Mouse (Mus musculus): ENCODE results near the gene Elovl3. TPM values are rescaled to one million over a fixed set of nuclear protein-coding genes. Genes with fewer than 3 reads are reported as not detected.

Gene Elovl3
- not detected for polyA plus RNA-seq (2017; shearing (Covaris generic))

DNA sequence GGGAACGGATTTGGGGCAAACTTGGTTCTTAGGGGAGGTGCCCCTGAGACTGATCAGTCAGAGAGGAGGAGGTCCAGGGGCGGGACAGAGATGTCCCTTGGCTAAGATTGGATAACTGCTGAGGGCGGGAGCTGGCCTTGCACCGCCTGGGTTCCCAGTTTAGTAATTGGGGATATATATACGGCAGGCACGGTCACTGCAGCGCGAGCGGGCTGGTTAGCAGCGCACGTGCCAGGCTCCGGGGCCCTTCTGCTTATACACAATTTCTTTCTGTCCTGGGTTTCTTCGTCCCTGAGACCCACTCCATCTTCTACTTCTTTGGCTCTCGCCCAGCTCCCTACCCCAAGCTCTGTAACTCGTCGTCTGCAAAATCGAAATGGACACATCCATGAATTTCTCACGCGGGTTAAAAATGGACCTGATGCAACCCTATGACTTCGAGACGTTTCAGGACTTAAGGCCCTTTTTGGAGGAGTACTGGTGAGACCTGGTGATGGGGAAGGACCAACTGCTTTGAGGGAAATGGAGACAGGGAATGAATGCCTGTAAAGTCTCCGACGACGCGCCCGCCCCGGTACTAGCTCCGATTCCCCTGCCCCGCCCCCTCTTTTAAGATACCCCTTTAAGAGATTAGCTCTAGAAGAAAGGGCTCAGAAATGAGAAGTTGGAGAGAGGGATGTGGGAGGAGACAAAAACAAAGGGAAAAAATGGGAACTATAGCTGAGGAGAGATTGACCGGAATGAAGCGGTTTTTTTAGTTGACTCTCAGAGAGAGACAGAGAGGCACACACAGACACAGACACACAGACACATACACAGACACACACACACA is at the start of gene Elovl3:
Gene Elovl3, plus strand, starts transcription at position 204 of the 832 bp plus-strand sequence.

DNA sequence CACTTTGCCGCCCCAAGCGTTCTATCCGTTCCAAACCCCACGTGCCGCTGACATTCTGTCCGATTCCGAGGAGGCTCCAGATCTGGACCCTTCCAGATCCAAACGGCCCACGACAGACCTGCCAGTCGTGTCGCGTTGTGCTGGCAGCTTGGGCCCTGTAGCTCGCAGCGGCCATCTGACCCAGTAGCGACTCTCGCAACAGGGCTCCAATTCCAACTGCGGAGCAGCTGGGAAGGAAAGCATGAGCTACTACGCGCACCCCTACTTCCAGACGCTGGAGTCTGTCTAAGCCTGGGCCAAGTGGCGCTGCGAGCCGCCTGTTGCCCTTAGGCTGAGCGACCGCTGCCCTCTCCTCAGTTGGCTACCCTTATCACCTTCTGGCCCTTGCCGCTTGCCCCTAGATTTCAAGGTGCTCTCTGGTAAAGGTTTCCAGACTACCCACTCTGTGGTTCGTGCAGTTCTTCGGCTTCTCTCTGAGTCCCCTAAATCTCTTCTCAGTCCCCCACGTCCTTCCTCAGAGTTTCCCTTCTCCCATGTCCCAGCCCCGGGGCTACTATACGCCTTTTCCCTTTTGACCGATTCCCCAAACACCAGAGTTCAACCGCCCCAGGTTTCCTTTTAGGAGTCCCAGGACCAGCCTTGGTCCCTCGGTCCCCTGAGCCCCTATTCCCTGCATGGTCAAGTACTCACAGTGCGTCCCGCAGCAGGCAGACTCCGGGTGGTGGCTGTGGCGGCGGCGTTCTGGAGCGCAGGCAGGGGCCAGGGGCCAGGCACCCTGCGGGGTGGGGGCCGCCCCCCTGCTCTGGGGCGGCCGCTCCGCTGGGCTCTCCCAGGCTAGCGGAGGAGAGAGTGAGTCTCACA is 16.0 kb downstream of the Elovl3 start, which contains the start of gene Pitx3:
Gene Pitx3, minus strand, starts transcription at position 816 of the 861 bp plus-strand sequence.

DNA sequence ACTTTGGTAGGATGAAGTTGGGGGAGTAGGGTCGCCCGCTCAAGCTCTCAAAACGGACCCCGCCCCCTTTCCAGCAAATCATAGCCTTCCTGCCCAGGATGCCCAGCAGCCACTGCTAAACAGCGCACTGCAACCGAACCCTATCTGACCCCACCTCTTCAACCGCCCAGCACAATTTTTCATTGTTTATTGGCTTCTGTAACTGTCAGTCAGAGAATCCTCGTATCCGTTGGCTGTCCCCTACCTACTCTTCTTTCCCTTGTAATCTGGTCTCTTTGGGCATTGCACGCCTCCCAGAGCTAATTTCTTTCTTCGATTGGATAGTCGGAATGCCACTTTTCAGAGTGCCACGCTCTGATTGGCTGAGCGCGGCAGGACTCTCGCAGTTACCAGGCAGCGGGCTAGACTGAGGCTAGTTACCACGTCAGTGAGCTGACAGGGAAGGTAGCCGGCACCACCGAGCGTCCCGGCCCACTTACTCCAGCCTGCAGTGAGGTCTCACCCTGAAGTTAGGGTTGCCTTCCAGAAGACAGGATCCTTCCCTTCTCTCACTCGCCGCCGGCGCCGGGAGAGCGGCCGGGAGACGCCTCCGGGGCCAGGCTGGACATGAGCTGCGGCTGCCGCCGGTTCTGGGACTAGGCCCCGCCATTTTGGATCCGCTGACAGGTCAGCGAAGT is 20.6 kb downstream of the Elovl3 start, which contains the start of gene Gbf1:
Gene Gbf1, plus strand, starts transcription at position 383 of the 677 bp plus-strand sequence.

Other genes with a start within 250 kb of the Elovl3 start
- gene Armh3, start 133.4 kb upstream of the Elovl3 start, polyA plus RNA-seq (2017; shearing (Covaris generic)): 17.1 TPM
- 8.6 TPM for gene Hps6, start 128.4 kb upstream of the Elovl3 start, polyA plus RNA-seq (2017; shearing (Covaris generic))
- gene Pprc1, start 87.0 kb upstream of the Elovl3 start, polyA plus RNA-seq (2017; shearing (Covaris generic)): 44.5 TPM
- gene Ldb1, start 86.7 kb upstream of the Elovl3 start, polyA plus RNA-seq (2017; shearing (Covaris generic)): 34.4 TPM
- gene Nolc1, start 56.0 kb upstream of the Elovl3 start, polyA plus RNA-seq (2017; shearing (Covaris generic)): 104 TPM
- not detected for gene Pitx3, start 16.4 kb downstream of the Elovl3 start, polyA plus RNA-seq (2017; shearing (Covaris generic))
- 84.8 TPM for gene Gbf1, start 20.6 kb downstream of the Elovl3 start, polyA plus RNA-seq (2017; shearing (Covaris generic))
- 34.1 TPM for gene Nfkb2, start 172.4 kb downstream of the Elovl3 start, polyA plus RNA-seq (2017; shearing (Covaris generic))
- gene Psd, start 195.3 kb downstream of the Elovl3 start, polyA plus RNA-seq (2017; shearing (Covaris generic)): 5.3 TPM
- 3.5 TPM for gene Fbxl15, start 196.3 kb downstream of the Elovl3 start, polyA plus RNA-seq (2017; shearing (Covaris generic))
- gene Cuedc2, start 206.8 kb downstream of the Elovl3 start, polyA plus RNA-seq (2017; shearing (Covaris generic)): 61.9 TPM
- gene Mfsd13a, start 209.2 kb downstream of the Elovl3 start, polyA plus RNA-seq (2017; shearing (Covaris generic)): 9.1 TPM
- 0.53 TPM for gene 2310034G01Rik, start 218.4 kb downstream of the Elovl3 start, polyA plus RNA-seq (2017; shearing (Covaris generic))

Data from CD4-positive, CD25-positive, alpha-beta regulatory T cell, adult 9 weeks (primary cell).